In genomic region chr14:60856199-60856912, GRCm38 (mm10) we compare ENCODE assay signal across 19 mouse cellular contexts.
DNase-seq lines count a peak whose midpoint lies in the region; ATAC-seq lines count a peak whose summit lies in the region.
"Had no signal": no experiment of that assay in that cellular context is flagged by ENCODE, and none has a peak within 500 bp of the region (broad histone marks: within the 10 kb centered on the region; RNA-seq: fewer than 3 reads in every experiment).

No protein-coding gene starts in this region.

- peaks cover 32% of the 10 kb centered on the region for H3K4me1 ChIP-seq in heart, embryonic 15.5 days (replicated peaks)
- peaks cover 14% of the 10 kb centered on the region for H3K4me1 ChIP-seq in limb, embryonic 12.5 days (replicated peaks)
- H3K4me1 ChIP-seq in limb, embryonic 10.5 days: peaks cover 22% of the 10 kb centered on the region; the same call in 1 of the 2 replicates
- H3K4me1 ChIP-seq in limb, embryonic 13.5 days: peaks cover 12% of the 10 kb centered on the region; the same call in 1 of the 2 replicates
- H3K4me1 ChIP-seq in stomach, embryonic 14.5 days (ENCODE audit: control insufficient read depth, insufficient read depth, low read length): peaks cover 18% of the 10 kb centered on the region
- H3K4me1 ChIP-seq: embryonic facial prominence, embryonic 12.5 days; neural tube, embryonic 15.5 days had no signal

- no peaks in the 10 kb centered on the region for H3K27me3 ChIP-seq in heart, embryonic 15.5 days
- no peaks in the 10 kb centered on the region for H3K27me3 ChIP-seq in limb, embryonic 12.5 days
- no peaks in the 10 kb centered on the region for H3K27me3 ChIP-seq in limb, embryonic 10.5 days (ENCODE audit: low read depth, poor library complexity, severe bottlenecking)
- no peaks in the 10 kb centered on the region for H3K27me3 ChIP-seq in limb, embryonic 13.5 days
- H3K27me3 ChIP-seq in stomach, embryonic 14.5 days (ENCODE audit: control insufficient read depth, insufficient read depth, low read length): no peaks in the 10 kb centered on the region
- H3K27me3 ChIP-seq: embryonic facial prominence, embryonic 12.5 days; neural tube, embryonic 15.5 days had no signal

- DNase-seq in heart, postnatal 14 days: no peak
- DNase-seq in limb, embryonic 10.5 days (ENCODE audit: low spot score): no peak
- DNase-seq in layer of hippocampus, postnatal 10 days (ENCODE audit: low spot score in 2 of 2): no peak
- DNase-seq in left cerebral cortex, adult 8-10 months (ENCODE audit: low spot score in 2 of 2): no peak
- DNase-seq: adrenal gland, postnatal 25 days; cerebellum, adult 2 months; kidney, postnatal 36 days; midbrain, embryonic 14.5 days; thymus, postnatal 4 days had no signal

- H3K9ac ChIP-seq in heart, embryonic 15.5 days: no peak overlapping the region
- no peak overlapping the region for H3K9ac ChIP-seq in limb, embryonic 12.5 days (replicated peaks)
- H3K9ac ChIP-seq in limb, embryonic 13.5 days: no peak overlapping the region
- no peak overlapping the region for H3K9ac ChIP-seq in stomach, embryonic 14.5 days (replicated peaks; ENCODE audit: low read depth, low read length)
- H3K9ac ChIP-seq: embryonic facial prominence, embryonic 12.5 days; neural tube, embryonic 15.5 days had no signal

- H3K4me2 ChIP-seq in heart, embryonic 15.5 days: 0 out of 2 replicates have a peak overlapping the region, but pooled peaks have one; percentile 4
- H3K4me2 ChIP-seq in limb, embryonic 12.5 days: no peak overlapping the region
- no peak overlapping the region for H3K4me2 ChIP-seq in limb, embryonic 13.5 days (replicated peaks)
- H3K4me2 ChIP-seq in stomach, embryonic 14.5 days (replicated peaks; ENCODE audit: low read depth, low read length): no peak overlapping the region
- H3K4me2 ChIP-seq: embryonic facial prominence, embryonic 12.5 days; liver, embryonic 11.5 days; neural tube, embryonic 15.5 days had no signal

- WGBS in heart, embryonic 15.5 days: 25% methylated on average over 7 of the region's 7 CpGs
- WGBS in limb, embryonic 12.5 days: 24% methylated on average over 7 of the region's 7 CpGs
- WGBS in limb, embryonic 10.5 days: 30% methylated on average over 7 of the region's 7 CpGs
- WGBS in limb, embryonic 13.5 days: 27% methylated on average over 7 of the region's 7 CpGs
- WGBS in stomach, embryonic 14.5 days: 19% methylated on average over 7 of the region's 7 CpGs

- intact Hi-C loops in heart, postnatal 14 days (cut with DNase I): no loop called here

- H3K36me3 ChIP-seq in heart, embryonic 15.5 days: peaks cover 5% of the 10 kb centered on the region; the same call in 1 of the 2 replicates
- peaks cover 19% of the 10 kb centered on the region for H3K36me3 ChIP-seq in limb, embryonic 12.5 days
- peaks cover 37% of the 10 kb centered on the region for H3K36me3 ChIP-seq in limb, embryonic 10.5 days
- H3K36me3 ChIP-seq in limb, embryonic 13.5 days: peaks cover 22% of the 10 kb centered on the region
- peaks cover 2% of the 10 kb centered on the region; the same call in 1 of the 2 replicates for H3K36me3 ChIP-seq in stomach, embryonic 14.5 days (ENCODE audit: control insufficient read depth, insufficient read depth, low read length)

- H3K4me3 ChIP-seq in heart, embryonic 15.5 days: no peak overlapping the region
- no peak overlapping the region for H3K4me3 ChIP-seq in limb, embryonic 12.5 days (replicated peaks)
- no peak overlapping the region for H3K4me3 ChIP-seq in limb, embryonic 10.5 days
- no peak overlapping the region for H3K4me3 ChIP-seq in limb, embryonic 13.5 days
- H3K4me3 ChIP-seq in stomach, embryonic 14.5 days (ENCODE audit: low read depth, low read length): no peak overlapping the region
- H3K4me3 ChIP-seq: embryonic facial prominence, embryonic 12.5 days; myocyte; neural tube, embryonic 15.5 days had no signal

- H3K27ac ChIP-seq in heart, embryonic 15.5 days: peak overlapping the region; percentile 46
- H3K27ac ChIP-seq in limb, embryonic 12.5 days: peak overlapping the region; percentile 35; the same call in 1 of the 2 replicates
- H3K27ac ChIP-seq in limb, embryonic 10.5 days: no peak overlapping the region
- H3K27ac ChIP-seq in limb, embryonic 13.5 days: 0 out of 2 replicates have a peak overlapping the region, but pooled peaks have one; percentile 15
- H3K27ac ChIP-seq in stomach, embryonic 14.5 days (ENCODE audit: low read length): peak overlapping the region; percentile 76
- H3K27ac ChIP-seq: embryonic facial prominence, embryonic 12.5 days; neural tube, embryonic 15.5 days had no signal

- H3K9me3 ChIP-seq in heart, embryonic 15.5 days (replicated peaks): no peaks in the 10 kb centered on the region
- no peaks in the 10 kb centered on the region for H3K9me3 ChIP-seq in limb, embryonic 12.5 days
- H3K9me3 ChIP-seq in limb, embryonic 10.5 days (replicated peaks): no peaks in the 10 kb centered on the region
- no peaks in the 10 kb centered on the region for H3K9me3 ChIP-seq in limb, embryonic 13.5 days
- no peaks in the 10 kb centered on the region for H3K9me3 ChIP-seq in stomach, embryonic 14.5 days (ENCODE audit: control insufficient read depth, low read depth, low read length)
- H3K9me3 ChIP-seq: embryonic facial prominence, embryonic 12.5 days; neural tube, embryonic 15.5 days had no signal

- no peak for ATAC-seq in heart, embryonic 15.5 days (replicated peaks; ENCODE audit: insufficient number of reproducible peaks, insufficient read depth, low FRiP score, low read depth)
- no peak for ATAC-seq in limb, embryonic 12.5 days (ENCODE audit: insufficient number of reproducible peaks, insufficient read depth, low FRiP score, low TSS enrichment, low read depth)
- no peak for ATAC-seq in limb, embryonic 13.5 days (ENCODE audit: low FRiP score, low read depth)
- ATAC-seq in stomach, embryonic 14.5 days (ENCODE audit: insufficient number of reproducible peaks, insufficient read depth, low FRiP score, low read depth): peak; percentile 66; the same call in 1 of the 2 replicates
- ATAC-seq: forebrain, embryonic 16.5 days; hindbrain, embryonic 16.5 days had no signal
